Mouse (Mus musculus) frontal cortex, adult 2 months (tissue): ENCODE results near the gene Kctd12b. TPM values are rescaled to one million over a fixed set of nuclear protein-coding genes. Genes with fewer than 3 reads are reported as not detected.
"Not testable (repeated sequence)": the region's sequence is repeated elsewhere in the genome, so short reads cannot be mapped to it uniquely, and the experiment has no call there.

Experiments
- DNase-seq, 2 experiments: peaks; one replicate each; pipeline ENCODE4 v3.0.0; 2022; ENCODE audit warnings: low spot score in 1 of 2; ENCODE audit errors: extremely low spot score in 1 of 2
- polyA plus RNA-seq: library from polyadenylated mRNA; depleted of rRNA; stranded (reverse); fragments of >200 nt; gene quantifications from 2 replicates; pipeline ENCODE4 v1.2.3, GENCODE M21; 2012; rRNA removed

Kctd12b gene
- polyA plus RNA-seq = 2.6 and 3.5 TPM in 2 replicates

DNA sequence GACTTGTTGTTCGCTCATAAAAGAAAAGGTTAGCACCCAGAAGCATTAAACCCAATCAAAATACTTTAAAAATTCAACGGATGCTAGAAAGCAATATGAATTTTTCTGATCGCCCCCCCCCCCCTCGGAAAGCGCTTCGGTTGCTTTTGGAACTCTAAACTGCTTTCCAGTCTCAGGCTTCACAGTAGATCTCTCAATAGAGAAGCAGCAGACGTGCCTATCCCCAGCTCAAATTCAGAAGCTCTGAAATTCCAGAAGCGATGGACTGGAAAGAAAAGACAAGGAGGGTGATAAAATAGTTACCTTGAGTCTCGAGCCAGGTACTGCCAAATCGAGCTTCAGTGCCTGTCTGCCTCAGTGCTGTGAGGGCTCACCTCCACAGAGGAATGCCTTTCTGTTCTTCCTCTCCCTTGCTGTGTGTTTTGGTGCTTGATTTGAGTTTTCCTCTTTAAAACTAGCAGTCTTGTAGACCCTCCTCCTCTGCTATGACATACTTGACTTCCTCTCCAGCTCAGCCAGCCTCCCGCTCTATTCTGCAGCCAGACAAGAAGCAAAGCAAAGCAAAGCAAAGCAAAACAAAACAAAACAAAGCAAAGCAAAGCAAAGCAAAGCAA, at the start of gene Kctd12b:
Gene Kctd12b (minus strand): TSS at position 610 of the 614 bp plus-strand sequence.
- no peak for DNase-seq

DNA sequence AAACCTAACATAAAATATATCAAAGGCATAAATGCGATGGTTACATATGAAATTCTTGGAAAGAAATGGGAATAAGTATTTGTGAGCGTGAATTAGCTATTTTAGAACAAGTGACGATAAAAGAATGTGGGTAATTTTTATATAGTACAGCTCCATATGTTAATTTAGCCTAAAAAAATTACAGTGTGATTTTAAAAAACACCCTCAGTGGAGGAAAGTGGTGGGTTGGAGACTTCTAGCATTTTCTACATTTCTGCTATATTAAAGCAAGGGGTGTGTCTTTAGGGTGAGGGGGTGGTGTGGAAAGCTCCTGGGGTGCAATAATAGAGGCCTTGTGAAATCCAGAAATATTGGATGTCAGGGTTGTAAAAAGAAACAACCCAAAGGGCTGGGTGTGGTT, 46.3 kb upstream of the Kctd12b start:
- peak in 1 of 2 experiments; percentile 12 for DNase-seq

DNA sequence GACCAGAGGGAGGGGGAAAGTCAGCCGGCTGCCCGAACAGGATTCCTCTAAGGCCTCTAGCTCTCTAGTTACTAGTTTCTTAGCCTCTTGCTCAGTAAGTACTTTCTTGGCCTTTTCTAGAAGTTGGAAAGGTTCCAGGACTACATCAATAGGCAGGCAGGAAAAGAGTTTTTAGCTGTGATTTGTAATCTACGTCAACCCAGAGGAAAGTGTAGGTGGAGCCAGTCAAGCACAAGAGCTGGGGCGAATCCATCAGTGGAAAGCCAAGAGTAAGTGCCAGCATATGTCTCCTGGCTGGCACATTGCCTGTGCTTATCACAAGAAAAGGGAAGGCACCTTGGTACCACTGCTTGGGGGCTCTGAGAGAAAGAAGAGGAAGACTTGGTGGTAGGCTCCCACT, 39.5 kb upstream of the Kctd12b start:
- peak in 1 of 2 experiments; percentile 35 for DNase-seq

DNA sequence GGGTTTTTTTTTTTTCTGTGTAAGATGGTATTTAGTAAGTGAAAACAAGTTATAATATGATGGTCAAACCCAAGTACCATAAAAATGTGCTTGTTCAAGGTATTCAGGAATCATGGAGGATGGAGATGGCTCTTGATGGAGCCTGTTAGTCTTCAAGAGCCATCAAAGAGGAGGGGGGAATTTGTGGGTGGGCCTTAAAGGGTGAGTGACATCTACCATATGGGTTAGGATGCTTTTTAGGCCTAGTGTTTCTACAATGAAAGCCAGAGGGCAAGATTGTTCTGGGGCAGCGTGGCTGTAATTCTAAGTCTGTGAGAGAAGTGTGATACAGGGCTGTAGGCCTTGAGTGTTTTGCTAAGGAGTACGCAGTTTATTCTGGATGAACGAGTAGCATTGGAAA, 28.2 kb upstream of the Kctd12b start:
- DNase-seq = no peak

DNA sequence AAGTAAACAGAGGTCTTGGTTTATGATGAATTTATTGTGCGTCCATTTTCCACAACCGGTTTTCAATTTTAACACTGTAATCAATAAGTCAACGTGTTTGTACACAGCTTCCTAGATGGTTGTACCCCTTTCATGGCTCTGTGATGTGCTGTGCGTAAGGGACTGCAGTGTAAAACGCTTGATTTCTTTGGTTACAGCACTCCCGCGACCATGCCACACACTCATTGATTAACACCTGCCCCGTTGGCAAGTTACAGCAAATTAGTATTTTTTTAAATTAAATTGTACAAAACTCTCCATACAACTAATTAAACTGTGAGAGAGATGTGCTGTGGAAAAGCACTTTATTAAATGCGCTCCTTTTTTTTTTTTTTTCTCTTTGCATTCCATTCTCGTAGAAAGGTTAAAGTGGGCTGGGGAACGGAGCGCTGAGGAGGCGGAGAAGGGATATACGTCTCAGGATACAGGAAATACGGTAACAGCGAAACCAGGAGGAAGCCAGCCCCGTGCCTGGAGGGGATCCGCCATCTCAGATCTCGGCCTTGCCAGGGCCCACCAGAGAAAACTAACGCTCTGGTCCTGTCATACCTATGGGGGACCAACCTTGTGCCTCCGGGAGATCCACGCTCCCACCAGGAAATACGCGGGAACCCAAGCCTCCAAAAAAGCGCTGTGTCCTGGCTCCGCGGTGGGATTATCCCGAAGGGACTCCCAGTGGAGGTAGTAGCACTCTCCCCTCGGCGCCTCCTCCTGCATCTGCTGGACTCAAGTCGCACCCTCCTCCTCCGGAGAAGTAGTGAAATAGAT, 27.1 kb upstream of the Kctd12b start, which contains the start of gene Nbdy:
Gene Nbdy (plus strand): TSS at position 481 of the 807 bp plus-strand sequence.
- DNase-seq = peak; percentile 18 to 62

DNA sequence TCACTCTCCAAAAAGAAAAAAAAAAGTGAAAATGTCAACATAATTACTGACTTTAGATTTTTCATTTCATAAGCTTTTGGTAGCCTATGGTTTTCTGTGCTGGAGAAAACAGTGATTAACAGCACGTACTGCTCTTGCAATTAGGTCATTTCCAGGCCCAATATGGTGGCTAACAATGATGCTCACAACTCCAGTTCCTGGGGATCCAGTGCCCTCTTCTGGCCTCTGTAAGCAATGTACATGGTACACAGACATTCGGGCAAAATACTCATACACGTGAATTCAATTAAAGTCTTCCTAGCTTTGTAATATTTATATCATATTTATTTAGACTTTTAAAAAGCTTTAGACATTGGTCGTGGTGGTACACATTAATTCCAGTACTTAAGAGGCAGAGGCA, 23.4 kb upstream of the Kctd12b start:
- DNase-seq = no peak

DNA sequence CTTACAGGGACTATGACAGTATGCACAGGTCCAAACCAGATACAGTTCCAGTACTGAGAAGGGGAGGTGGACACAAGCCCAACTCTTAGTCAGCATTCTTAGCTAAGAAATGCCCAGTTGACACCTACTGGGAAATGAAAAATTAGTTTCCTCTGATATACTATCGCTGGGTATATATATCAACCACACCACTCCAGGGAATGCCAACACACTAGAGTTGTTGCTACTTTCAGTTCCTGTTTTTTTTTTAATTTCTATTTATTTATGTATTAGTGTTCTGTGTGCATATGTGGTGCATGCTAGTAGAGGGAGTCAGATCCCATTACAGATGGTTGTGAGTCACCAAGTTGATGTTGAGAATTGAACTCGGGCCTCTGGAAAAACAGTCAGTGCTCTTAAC, 20.5 kb upstream of the Kctd12b start:
- DNase-seq = no peak

DNA sequence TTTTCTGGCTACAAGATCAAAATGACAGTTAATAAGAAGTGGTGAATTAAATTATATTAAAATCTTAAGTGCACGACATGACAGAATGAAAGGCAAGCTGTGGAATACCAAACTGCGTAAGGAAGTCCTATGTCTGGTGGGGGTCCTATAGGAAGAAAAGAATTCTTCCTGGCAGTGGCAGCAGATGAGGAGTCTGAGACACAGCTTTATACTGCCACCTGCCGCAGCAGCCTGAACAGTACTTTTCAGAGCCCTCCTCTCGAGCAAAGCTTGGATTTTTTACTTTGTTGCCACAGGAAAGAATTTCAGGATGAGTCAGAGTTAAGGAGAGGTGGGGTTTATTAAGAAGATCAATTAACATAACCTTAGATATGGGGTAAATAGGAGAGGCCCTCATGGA, 11.5 kb upstream of the Kctd12b start:
- DNase-seq = no peak

DNA sequence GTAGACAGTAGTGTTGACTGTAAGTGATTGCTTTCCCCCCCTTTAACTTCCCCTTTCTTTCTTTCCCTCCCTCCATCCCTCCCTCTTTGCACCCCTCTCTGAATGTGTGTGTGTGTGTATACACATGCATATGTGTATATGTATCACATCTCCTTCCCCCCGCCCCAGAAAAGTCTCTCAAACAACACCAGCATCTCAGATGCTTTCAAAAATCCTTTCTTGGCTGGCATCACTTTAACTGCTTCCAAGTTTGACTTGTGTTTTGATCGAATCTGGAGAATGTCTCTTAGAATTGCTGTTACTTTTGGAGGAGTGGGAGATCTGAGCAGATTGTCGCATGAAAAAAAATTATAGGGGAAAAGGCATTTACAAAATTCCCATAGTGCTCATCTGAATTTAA, 4.3 kb upstream of the Kctd12b start:
- no peak for DNase-seq

DNA sequence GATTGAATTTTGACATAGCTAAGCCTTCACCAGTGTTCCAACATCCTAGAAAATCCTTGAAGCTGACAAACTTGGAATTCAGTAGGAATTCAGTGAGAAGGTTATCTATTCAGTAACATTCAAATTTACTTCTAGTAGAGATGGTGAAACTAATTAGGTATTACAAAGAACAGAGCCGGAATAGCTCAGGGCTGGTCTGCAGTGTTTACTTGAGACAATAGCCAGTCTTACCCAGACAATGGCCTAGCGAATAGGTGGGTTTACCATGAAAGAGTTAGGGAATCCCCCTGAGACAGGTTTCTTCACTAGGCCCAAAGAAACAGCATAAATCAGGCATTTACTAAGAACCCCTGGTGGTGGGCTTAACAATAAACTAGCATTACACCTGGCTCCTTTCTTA, 28.0 kb downstream of the Kctd12b start:
- not testable (repeated sequence) for DNase-seq

DNA sequence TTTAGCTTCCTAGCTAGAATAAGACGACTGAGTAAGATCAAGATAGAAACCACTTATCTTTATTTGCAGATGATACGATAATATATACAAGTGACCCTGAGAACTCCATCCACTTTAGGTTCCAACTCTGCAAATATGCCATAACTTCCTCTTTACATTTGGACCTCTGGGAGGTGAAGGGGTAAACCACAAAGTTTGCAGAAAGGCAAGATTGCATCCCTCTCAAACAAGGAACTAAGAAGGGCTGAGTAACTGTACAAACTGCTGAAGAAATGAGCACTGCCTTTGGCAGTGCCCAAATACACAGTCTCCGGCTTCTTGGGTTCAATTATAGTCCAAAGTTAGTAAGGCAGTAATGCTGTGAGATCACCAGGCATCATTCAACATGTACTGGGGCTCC, 31.3 kb downstream of the Kctd12b start:
- DNase-seq = no peak

DNA sequence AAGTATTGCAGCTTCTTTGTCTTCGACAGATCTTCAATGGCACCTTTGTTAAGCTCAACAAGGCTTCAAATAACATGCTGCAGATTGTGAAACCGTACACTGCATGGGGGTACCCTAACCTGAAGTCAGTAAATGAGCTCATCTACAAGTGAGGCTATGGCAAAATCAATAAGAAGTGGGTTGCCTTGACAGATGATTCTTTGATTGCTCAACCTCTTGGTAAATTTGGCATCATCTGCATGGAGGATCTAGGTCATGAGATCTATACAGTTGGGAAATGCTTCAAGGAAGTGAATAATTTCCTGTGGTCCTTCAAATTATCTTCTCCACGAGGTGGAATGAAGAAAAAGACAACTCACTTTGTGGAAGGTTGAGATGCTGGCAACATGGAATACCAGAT, 39.2 kb downstream of the Kctd12b start:
- no peak for DNase-seq

DNA sequence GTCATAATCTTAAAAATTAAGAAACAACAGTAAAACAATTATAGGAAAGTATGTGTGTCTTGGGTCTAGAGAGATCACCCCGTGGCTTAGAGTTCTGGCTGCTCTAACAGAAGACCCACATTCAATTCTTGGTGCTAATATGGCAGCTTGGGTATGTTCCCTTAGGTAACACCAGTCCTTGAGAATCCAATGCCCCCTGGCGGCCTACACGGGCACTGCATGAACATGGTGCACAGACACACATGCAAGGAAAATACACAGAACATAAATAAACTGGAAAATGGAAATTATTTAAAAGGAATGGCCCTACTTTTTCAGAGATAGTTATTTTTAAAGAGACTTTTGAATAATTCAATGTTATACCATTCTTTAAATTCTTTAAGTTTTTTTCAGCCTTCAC, 55.6 kb downstream of the Kctd12b start:
- no peak for DNase-seq

DNA sequence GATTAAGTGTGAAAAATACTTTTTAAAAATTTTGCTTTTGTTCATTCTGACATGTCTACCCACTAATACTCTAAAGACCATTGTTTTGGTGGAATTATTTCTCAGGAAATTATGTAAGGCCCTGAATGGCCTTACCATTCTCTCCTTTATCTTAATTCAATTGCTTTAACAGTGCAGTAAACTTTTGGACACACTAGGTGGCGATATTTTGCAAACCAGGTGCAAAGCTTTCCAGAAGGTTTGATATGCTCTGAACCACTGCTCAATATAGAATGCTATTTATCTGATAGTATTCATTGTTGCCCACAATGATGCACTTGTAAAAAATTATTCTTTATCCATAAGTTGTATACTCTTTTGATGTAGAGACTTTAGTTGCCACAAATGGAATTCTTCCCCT, 59.9 kb downstream of the Kctd12b start:
- peak in 1 of 2 experiments; percentile 39 for DNase-seq

Other genes starting within 250 kb of the Kctd12b start
- 136 and 146 TPM in 2 replicates for gene Ubqln2, start 198.2 kb downstream of the Kctd12b start, polyA plus RNA-seq
- not detected in 2 replicates for gene Cypt3, start 137.8 kb downstream of the Kctd12b start, polyA plus RNA-seq
- gene Nbdy, start 27.2 kb upstream of the Kctd12b start, polyA plus RNA-seq = 82.4 and 95.9 TPM in 2 replicates
- 8.4 and 11.4 TPM in 2 replicates for gene Spin2c, start 135.8 kb upstream of the Kctd12b start, polyA plus RNA-seq